Mouse (Mus musculus): Measurements from ENCODE around the gene Atg5.

Gene Atg5

DNA sequence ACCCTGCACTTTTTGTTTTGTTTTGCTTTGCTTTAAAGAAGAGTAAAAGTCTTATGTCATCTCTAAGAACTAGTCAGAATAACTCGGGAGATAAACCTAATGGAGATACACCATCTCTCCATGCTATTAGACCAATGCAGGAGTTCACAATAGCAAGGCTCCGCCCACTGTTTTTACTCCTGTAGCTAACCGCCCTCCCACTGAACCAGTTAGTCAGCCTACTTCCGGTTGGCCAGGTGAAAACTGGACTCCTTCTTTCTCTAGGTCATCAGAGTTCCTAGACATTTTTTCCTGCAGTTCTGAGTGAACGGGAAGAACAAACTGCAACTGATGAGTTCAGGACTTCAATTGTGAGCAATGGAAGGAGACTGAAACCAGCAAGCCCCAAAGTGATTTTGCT lies 122.1 kb downstream of the Atg5 start:
- DNase-seq (ENCODE audit: low spot score in 2 of 2): no peak

DNA sequence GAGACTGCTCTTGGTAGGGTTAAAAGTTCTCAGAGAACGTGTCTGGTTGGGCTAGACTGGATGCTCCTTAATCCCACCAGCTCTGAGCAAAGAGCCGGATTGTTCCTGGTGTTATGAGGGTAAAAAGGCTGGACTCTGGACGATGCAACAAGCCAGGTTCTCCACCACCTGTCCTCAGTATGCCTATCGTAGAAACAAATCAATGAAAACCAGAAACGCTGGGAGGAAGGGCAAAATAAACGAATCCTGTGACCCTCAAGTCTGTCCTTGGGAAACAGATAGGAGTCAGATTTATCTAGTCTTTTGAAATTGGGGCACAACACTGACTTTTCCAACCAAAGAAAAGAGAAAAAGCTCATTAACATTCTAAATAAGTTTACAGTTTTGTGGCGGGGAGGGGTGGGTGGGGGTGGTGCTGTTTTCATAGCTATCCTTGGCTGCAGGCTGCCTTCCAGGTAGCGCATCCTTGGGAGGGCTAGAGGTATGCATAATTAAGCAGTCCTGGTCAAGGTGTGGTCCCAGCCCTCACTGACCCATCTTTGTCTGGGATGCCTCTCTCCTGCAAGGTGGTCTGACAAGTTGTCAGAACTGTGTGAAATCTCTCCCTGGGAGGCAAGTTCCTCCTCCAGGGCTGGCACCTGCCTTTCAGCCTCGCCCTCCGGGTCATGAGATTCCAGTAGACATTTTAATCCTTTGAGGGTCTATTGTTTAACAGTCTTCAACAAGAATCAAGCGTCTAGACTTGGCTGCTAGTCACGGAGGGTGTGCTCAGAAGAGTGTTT lies 123.5 kb downstream of the Atg5 start:
- no peak for DNase-seq (ENCODE audit: low spot score in 2 of 2)

DNA sequence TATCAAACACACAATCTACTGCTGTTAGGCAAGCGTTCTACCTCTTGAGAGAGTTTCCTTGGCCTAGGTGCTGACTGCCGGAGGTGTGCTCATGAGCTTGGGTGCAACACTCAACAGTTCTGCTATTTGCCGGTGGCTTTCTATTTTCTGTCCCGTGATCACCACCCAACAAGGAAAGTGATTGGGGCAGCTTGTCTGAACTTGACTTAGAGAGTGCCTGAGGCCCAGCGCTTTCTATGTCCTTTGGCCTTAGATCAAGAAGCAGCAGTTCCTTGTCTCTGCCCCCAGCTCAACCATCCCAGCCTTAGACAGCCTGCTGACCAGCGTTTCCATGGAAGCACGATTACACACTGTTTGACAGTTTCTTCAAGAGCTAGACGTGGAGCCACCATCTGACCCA lies 124.7 kb downstream of the Atg5 start:
- no peak for DNase-seq (ENCODE audit: low spot score in 2 of 2)

DNA sequence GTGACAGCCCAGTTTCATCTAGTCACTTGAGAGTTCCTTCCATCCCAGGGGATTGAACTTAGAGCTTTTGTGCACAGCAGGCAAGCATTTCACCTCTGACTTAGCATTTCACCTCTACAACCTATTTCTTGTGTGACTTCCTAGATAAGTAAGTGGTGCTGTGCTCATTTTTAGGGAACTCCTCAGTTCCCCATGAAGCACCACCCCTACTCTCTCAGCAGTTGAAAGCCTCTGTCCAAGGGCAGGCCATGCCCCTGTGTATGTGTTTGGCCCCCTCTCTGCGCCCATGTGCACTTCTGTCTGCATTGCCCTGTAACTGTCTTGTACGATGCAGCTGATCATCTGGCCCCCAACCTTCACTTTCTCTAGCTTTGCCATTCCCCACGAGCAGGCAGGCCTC lies 132.0 kb downstream of the Atg5 start:
- no peak for DNase-seq (ENCODE audit: low spot score in 2 of 2)

GRCm38 (mm10) chr10:44400602-44401001 lies 132.4 kb downstream of the Atg5 start:
- DNase-seq (ENCODE audit: low spot score in 2 of 2): no peak

- no peak for DNase-seq (ENCODE audit: low spot score in 2 of 2)
Measured at GRCm38 (mm10) chr10:44401600-44401999, 133.4 kb downstream of the Atg5 start.

- no peak for DNase-seq (ENCODE audit: low spot score in 2 of 2)
Measured at GRCm38 (mm10) chr10:44403415-44403814, 135.3 kb downstream of the Atg5 start.

DNA sequence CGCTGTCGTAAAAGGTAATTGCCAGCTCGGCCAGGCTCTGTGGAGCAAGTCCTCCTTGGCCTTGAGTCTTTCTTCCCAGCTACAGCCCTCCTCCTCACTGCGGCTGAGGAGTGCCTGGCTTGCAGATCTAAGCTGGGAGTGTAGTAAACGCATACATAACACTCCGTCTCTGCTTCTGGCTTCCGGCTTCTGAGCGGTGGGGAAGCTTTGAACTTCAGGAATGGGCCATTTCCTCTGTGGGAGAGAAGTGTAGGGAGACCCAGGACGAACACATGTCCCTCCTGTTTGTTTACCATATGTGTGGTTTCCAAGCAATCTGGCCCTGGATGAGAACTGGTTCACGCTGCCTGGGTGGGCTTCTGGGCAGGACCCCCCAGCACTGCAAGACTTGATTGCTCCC lies 140.9 kb downstream of the Atg5 start:
- DNase-seq (ENCODE audit: low spot score in 2 of 2): no peak

DNA sequence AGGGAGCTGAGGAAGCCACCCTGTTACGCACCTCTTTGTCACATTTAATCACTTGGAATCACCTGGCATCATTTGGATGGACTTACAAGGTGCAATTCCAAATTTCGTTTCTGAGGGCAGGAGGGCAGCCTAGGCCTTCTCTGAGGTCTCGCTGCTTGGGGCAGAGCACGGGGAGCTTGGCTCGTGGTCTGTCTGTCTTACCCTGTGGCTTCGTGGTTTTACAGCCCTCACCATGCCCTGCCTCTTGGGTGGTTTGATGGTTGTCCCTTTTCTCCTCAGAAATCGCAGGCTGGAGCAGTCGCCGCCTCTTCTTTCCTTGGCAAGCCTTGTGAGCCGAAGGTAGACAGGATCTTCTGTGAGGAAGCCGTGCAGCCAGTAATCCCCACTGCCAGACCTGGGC lies 141.8 kb downstream of the Atg5 start:
- no peak for DNase-seq (ENCODE audit: low spot score in 2 of 2)

All from right cerebral cortex, postnatal 36 days (tissue).